Mouse (Mus musculus): Measurements from ENCODE around the gene Ccdc85c. TPM values are rescaled to one million over a fixed set of nuclear protein-coding genes. Genes with fewer than 3 reads are reported as not detected.
A peak's percentile ranks its signal among the peaks of the same experiment; 100 is the strongest.

Gene Ccdc85c
- polyA plus RNA-seq, 1 experiment from 2014 or later: 7.0 TPM

DNA sequence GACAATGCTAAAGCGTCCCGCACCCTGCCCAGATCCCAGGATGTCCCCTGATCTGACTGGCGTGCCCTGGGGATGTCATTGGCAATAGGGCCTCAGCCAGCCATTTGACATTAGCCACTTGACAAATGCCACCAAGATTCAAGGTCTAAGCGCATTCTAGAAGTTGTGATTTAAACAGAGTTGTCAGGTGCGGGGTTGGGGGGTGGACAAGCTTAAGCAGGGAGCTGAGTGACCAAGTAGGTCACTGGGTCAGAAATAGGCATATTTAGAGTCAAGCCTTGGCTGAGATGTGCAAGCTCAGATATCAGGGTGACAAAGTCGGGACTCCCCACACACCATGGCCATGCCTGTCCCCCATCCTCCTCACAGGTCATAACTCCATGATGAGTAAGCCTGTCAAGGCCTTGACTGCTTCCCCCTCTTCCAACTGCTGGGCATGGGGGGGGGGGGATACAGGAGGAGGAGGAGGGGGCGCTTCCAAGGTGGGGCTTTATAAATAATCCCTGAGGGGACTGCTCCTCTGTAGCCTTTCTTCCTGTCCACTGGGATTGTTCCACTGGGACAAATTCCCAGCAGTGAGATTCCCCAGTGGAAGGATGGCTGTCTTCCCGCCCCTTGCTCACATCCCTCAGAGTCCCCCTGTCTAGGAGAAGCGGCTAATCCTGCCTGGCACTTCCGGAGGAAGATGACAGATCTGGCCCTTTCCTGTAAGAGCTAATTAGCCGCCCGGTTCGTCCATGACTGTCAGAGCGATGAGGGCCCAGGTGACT lies 9.4 kb upstream of the Ccdc85c start:
- Histone ChIP-seq H3K4me2 (replicated peaks; ENCODE audit: low read depth) (no peak overlapping the region), H3K9ac (ENCODE audit: low read length) (no peak overlapping the region)
- peak; percentile 16; the same call in 1 of the 2 replicates for ATAC-seq (ENCODE audit: low FRiP score, low TSS enrichment)

DNA sequence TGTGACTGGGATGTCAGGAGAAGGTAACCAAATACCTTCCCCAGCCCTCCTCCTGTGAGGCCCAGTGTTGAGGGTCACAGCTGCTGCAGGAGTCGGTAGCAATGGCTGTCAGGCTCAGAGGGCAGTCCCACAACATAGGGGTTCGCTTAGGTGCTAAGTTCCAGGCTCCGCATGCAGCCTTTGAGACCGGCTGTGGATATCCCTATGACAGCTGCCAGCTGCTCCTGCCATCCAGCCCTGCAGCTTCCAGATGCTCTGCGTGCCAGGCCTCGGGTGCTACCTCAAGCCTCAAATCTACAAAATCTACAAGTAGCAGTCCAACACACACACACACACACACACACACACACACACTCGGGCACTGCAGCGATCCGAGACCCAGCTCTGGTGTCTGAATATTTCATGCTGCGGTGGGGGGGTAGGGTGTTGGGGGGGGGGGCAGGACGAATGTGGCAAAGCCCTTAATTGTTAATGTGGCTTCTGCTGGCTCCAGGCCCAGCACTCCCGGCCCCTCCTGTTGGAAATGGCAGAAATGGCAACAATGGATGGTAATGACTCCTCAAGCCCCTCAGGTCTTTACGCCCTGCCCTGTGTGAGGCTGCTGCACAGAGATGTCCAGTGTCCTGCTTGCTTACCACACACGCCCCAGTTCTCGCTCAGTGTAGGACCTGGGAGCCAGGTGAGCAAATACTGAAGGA lies 3.1 kb upstream of the Ccdc85c start:
- no peak overlapping the region for H3K9ac ChIP-seq (ENCODE audit: low read length)
- ATAC-seq (ENCODE audit: low FRiP score, low TSS enrichment): no peak
- no peaks in the 10 kb centered on the region for H3K9me3 ChIP-seq (ENCODE audit: control insufficient read depth, low read length)
- no peak for DNase-seq (ENCODE audit: low spot score)
- no peak overlapping the region for H3K4me2 ChIP-seq (replicated peaks; ENCODE audit: low read depth)
- no peaks in the 10 kb centered on the region for H3K27me3 ChIP-seq (ENCODE audit: control insufficient read depth, insufficient read depth, low read length)
- no peaks in the 10 kb centered on the region for H3K36me3 ChIP-seq (ENCODE audit: control insufficient read depth, insufficient read depth, low read length)
- 35% methylated on average over 15 of the region's 15 CpGs for WGBS
- TF ChIP-seq CTCF (IDR thresholded peaks at IDR 0.05; ENCODE audit: low read depth): no peak
- no peak for TF ChIP-seq EP300 (optimal IDR thresholded peaks at IDR 0.05)
- no peak overlapping the region for H3K27ac ChIP-seq (replicated peaks)
- no peak overlapping the region for H3K4me3 ChIP-seq (ENCODE audit: low read depth, low read length)
- H3K4me1 ChIP-seq (replicated peaks; ENCODE audit: control insufficient read depth, insufficient read depth): peaks cover 12% of the 10 kb centered on the region; the same call in 1 of the 2 replicates

More for the DNA sequence above, 9.4 kb upstream of the Ccdc85c start:
- TF ChIP-seq EP300 (optimal IDR thresholded peaks at IDR 0.05) (no peak), CTCF (IDR thresholded peaks at IDR 0.05; ENCODE audit: low read depth) (no peak)
- peak overlapping the region; percentile 13; the same call in 1 of the 2 replicates for H3K27ac ChIP-seq (replicated peaks)
- peaks cover 6% of the 10 kb centered on the region for H3K4me1 ChIP-seq (replicated peaks; ENCODE audit: control insufficient read depth, insufficient read depth)
- no peak for DNase-seq (ENCODE audit: low spot score)
- WGBS: 48% methylated on average over 13 of the region's 14 CpGs
- H3K36me3 ChIP-seq (ENCODE audit: control insufficient read depth, insufficient read depth, low read length): no peaks in the 10 kb centered on the region
- H3K9me3 ChIP-seq (ENCODE audit: control insufficient read depth, low read length): no peaks in the 10 kb centered on the region
- H3K27me3 ChIP-seq (ENCODE audit: control insufficient read depth, insufficient read depth, low read length): no peaks in the 10 kb centered on the region
- H3K4me3 ChIP-seq (ENCODE audit: low read depth, low read length): no peak overlapping the region

DNA sequence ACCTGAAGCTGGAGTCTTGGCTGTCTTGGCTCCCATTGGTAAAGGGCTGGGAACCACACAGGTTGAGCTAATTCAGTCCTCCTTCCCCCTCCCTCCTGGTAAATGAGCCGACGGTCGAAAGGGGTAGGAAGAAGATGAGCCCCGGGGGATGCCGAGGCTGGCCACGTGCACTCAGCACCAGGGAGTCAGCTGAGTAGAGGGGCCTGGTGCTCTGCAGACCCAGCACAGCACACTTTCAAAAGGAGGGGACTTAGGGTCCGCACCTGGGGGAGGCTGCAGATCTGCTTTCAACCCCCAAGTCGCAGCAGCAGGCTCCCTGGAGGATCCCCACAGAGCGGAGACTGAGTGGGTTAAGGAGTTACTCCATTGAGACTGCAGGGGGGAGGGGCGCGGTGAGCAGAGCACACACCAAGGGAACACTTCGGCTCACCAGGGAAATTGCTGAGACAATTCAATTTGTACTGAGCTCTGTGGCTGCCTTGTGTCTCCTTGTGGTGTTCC lies 2.2 kb upstream of the Ccdc85c start:
- Histone ChIP-seq H3K4me3 (ENCODE audit: low read depth, low read length) (no peak overlapping the region), H3K9ac (ENCODE audit: low read length) (no peak overlapping the region), H3K27ac (replicated peaks) (no peak overlapping the region), H3K4me2 (replicated peaks; ENCODE audit: low read depth) (no peak overlapping the region), H3K27me3 (ENCODE audit: control insufficient read depth, insufficient read depth, low read length) (no peaks in the 10 kb centered on the region), H3K4me1 (replicated peaks; ENCODE audit: control insufficient read depth, insufficient read depth) (peaks cover 16% of the 10 kb centered on the region; the same call in 1 of the 2 replicates), H3K9me3 (ENCODE audit: control insufficient read depth, low read length) (no peaks in the 10 kb centered on the region), H3K36me3 (ENCODE audit: control insufficient read depth, insufficient read depth, low read length) (no peaks in the 10 kb centered on the region)
- TF ChIP-seq CTCF (IDR thresholded peaks at IDR 0.05; ENCODE audit: low read depth): 0 out of 2 replicates have a peak, but pooled peaks have one; percentile 11
- no peak for TF ChIP-seq EP300 (optimal IDR thresholded peaks at IDR 0.05)
- 24% methylated on average over 12 of the region's 12 CpGs for WGBS
- peak; percentile 55 for DNase-seq (ENCODE audit: low spot score)
- no peak for ATAC-seq (ENCODE audit: low FRiP score, low TSS enrichment)

DNA sequence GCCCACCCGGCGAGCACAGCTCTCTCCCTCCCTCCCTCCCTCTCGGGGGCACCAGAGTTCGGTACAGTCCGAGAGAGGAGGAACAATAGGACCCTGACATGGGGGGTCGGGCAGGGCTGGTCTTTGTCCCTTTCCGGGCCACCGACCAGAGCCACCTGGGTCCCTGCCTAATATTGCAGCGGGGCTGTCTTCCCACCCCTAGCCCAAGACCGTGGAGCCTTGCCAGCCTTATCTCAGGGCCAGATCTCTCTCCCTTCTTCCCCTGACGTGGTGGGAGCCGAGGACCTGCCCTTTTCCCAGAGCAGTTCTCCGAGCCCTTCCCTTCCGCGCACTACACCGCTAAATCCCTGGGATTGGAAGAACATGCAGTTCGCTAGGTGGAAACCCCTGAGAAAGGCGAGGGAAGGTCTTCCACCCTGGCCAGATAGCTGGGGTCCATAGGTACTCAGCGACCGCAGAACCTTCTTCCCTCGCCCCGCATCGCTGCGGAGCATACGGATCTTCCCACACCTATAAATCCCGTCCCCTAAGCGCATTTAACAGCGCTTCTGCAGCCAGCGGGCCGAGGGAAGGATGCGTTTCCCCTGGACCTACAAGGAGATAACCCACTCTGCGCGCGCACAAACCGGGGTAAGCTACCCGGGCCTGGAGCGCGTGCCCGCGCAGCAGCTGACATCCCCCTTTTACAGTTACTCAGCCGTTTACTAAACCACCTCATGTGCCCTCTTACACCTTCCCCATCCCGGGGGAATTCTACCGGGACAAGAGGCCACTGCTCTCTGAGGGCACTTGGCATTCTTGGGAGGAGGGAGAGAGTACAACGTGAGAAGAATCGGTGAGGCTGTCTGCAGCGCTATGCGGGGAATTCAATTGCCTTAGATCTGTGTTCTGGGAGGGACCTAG lies 946 bp upstream of the Ccdc85c start:
- Histone ChIP-seq H3K9ac (ENCODE audit: low read length) (peak overlapping the region; percentile 63), H3K4me3 (ENCODE audit: low read depth, low read length) (peak overlapping the region; percentile 66), H3K27ac (replicated peaks) (peak overlapping the region; percentile 77), H3K36me3 (ENCODE audit: control insufficient read depth, insufficient read depth, low read length) (no peaks in the 10 kb centered on the region), H3K4me2 (replicated peaks; ENCODE audit: low read depth) (peak overlapping the region; percentile 99), H3K4me1 (replicated peaks; ENCODE audit: control insufficient read depth, insufficient read depth) (peaks cover 16% of the 10 kb centered on the region; the same call in 1 of the 2 replicates), H3K27me3 (ENCODE audit: control insufficient read depth, insufficient read depth, low read length) (no peaks in the 10 kb centered on the region), H3K9me3 (ENCODE audit: control insufficient read depth, low read length) (no peaks in the 10 kb centered on the region)
- no peak for TF ChIP-seq EP300 (optimal IDR thresholded peaks at IDR 0.05)
- TF ChIP-seq CTCF (IDR thresholded peaks at IDR 0.05; ENCODE audit: low read depth): no peak
- WGBS: 1% methylated on average over 46 of the region's 47 CpGs
- ATAC-seq (ENCODE audit: low FRiP score, low TSS enrichment) (peak; percentile 4), DNase-seq (ENCODE audit: low spot score) (peak; percentile 56)

DNA sequence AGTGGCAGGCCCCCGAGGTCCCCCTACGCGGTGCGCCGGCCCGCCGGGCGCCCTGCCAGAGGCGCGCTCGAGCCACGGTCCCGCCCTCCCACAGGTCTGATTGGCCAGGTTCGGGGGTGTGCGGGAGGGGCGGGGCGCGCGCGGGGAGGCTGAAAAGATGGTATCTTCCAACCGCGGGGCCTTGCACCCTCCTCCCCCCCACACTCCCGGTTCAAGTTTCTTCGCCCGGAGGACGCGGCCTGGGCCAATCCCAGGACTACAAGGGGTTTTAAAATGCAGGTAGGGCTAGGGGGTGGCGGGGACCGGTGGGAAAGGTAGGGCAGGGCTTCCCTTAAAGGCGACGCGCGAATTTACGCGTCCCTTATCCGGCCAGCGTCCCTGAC lies 274 bp upstream of the Ccdc85c start:
- peak overlapping the region; percentile 99 for H3K4me2 ChIP-seq (replicated peaks; ENCODE audit: low read depth)
- no peaks in the 10 kb centered on the region for H3K27me3 ChIP-seq (ENCODE audit: control insufficient read depth, insufficient read depth, low read length)
- under 1% methylated on average over 32 of the region's 37 CpGs for WGBS
- ATAC-seq (ENCODE audit: low FRiP score, low TSS enrichment) (peak; percentile 96), DNase-seq (ENCODE audit: low spot score) (peak; percentile 99)
- peak overlapping the region; percentile 66 for H3K4me3 ChIP-seq (ENCODE audit: low read depth, low read length)
- H3K36me3 ChIP-seq (ENCODE audit: control insufficient read depth, insufficient read depth, low read length): no peaks in the 10 kb centered on the region
- no peaks in the 10 kb centered on the region for H3K9me3 ChIP-seq (ENCODE audit: control insufficient read depth, low read length)
- H3K9ac ChIP-seq (ENCODE audit: low read length): peak overlapping the region; percentile 63
- no peak for TF ChIP-seq EP300 (optimal IDR thresholded peaks at IDR 0.05)
- no peak for TF ChIP-seq CTCF (IDR thresholded peaks at IDR 0.05; ENCODE audit: low read depth)
- H3K4me1 ChIP-seq (replicated peaks; ENCODE audit: control insufficient read depth, insufficient read depth): peaks cover 16% of the 10 kb centered on the region
- H3K27ac ChIP-seq (replicated peaks): peak overlapping the region; percentile 77

Data from stomach, postnatal 0 days (tissue).